Mouse (Mus musculus): ENCODE measurements around the gene Tmed9. TPM values are rescaled to one million over a fixed set of nuclear protein-coding genes. Genes with fewer than 3 reads are reported as not detected.

Tmed9 gene
- 191 TPM for polyA plus RNA-seq (2012; fragmentation: generic; extraction: Trizol)
- long read RNA-seq, experiment 1, transcript Tmed9-201 (5 exons, 1,420 nt), result major isoform, 63 of 76 reads
- long read RNA-seq, experiment 1, partial matches to known transcripts, result 12 of 76 reads
- long read RNA-seq, experiment 1, other reads (novel, unspliced or antisense), result 1 of 76 reads
- long read RNA-seq, experiment 2, transcript Tmed9-201 (5 exons, 1,420 nt), result major isoform, 167 of 171 reads
- long read RNA-seq, experiment 2, partial matches to known transcripts, result 1 of 171 reads
- long read RNA-seq, experiment 2, other reads (novel, unspliced or antisense), result 3 of 171 reads

- Histone ChIP-seq H3K27me3 (ENCODE audit: control insufficient read depth, insufficient read depth, insufficient read length) (no peaks in the 10 kb centered on the region), H3K4me3 (ENCODE audit: insufficient read depth, poor library complexity, severe bottlenecking) (no peak within 1 kb of the TSS), H3K79me2 (ENCODE audit: control insufficient read depth, insufficient read depth) (peaks cover 38% of the 10 kb centered on the region), H3ac (ENCODE audit: control insufficient read depth, insufficient read length, low read depth) (no peak within 1 kb of the TSS), H3K79me3 (ENCODE audit: low read depth) (peaks cover 22% of the 10 kb centered on the region), H3K36me3 (ENCODE audit: control insufficient read depth, insufficient read depth) (peaks cover 1% of the 10 kb centered on the region)
- TF ChIP-seq USF1 (IDR thresholded peaks at IDR 0.05; ENCODE audit: low read depth) (no peak), FOSL1 (IDR thresholded peaks at IDR 0.05; ENCODE audit: insufficient read depth, low read length, poor library complexity, severe bottlenecking) (no peak), MYOD1 (IDR thresholded peaks at IDR 0.05; ENCODE audit: control insufficient read depth, insufficient read length, low read depth) (no peak), MYOG (IDR thresholded peaks at IDR 0.05; ENCODE audit: control insufficient read depth, extremely low read depth, insufficient read length) (no peak), MAX (IDR thresholded peaks at IDR 0.05) (no peak), CTCF (IDR thresholded peaks at IDR 0.05; ENCODE audit: control insufficient read depth, insufficient read depth, insufficient read length) (no peak), CEBPB (IDR thresholded peaks at IDR 0.05; ENCODE audit: low read depth) (no peak)
Observed at GRCm38 (mm10) chr13:55573432-55573831, at the start of gene Tmed9. TSS of gene Tmed9 (plus strand) at chr13:55573732.

- no peaks in the 10 kb centered on the region for H3K27me3 ChIP-seq (ENCODE audit: control insufficient read depth, insufficient read depth, insufficient read length)
- no peak for TF ChIP-seq CTCF (IDR thresholded peaks at IDR 0.05; ENCODE audit: control insufficient read depth, insufficient read depth, insufficient read length)
- no peak for TF ChIP-seq CEBPB (IDR thresholded peaks at IDR 0.05; ENCODE audit: low read depth)
- TF ChIP-seq MYOD1 (IDR thresholded peaks at IDR 0.05; ENCODE audit: control insufficient read depth, insufficient read length, low read depth), result no peak
- TF ChIP-seq MAX (IDR thresholded peaks at IDR 0.05), result no peak
- TF ChIP-seq FOSL1 (IDR thresholded peaks at IDR 0.05; ENCODE audit: insufficient read depth, low read length, poor library complexity, severe bottlenecking), result no peak
- no peak for TF ChIP-seq MYOG (IDR thresholded peaks at IDR 0.05; ENCODE audit: control insufficient read depth, extremely low read depth, insufficient read length)
- no peak for TF ChIP-seq USF1 (IDR thresholded peaks at IDR 0.05; ENCODE audit: low read depth)
- H3K36me3 ChIP-seq (ENCODE audit: control insufficient read depth, insufficient read depth), result no peaks in the 10 kb centered on the region
- no peaks in the 10 kb centered on the region for H3K79me3 ChIP-seq (ENCODE audit: low read depth)
- no peak overlapping the region for H3K4me3 ChIP-seq (ENCODE audit: insufficient read depth, poor library complexity, severe bottlenecking)
- H3K79me2 ChIP-seq (ENCODE audit: control insufficient read depth, insufficient read depth), result no peaks in the 10 kb centered on the region
- no peak overlapping the region for H3ac ChIP-seq (ENCODE audit: control insufficient read depth, insufficient read length, low read depth)
Observed at GRCm38 (mm10) chr13:55523951-55524600, 49.5 kb upstream of the Tmed9 start.

GRCm38 (mm10) chr13:55525733-55526553 lies 47.6 kb upstream of the Tmed9 start:
- no peaks in the 10 kb centered on the region for H3K79me3 ChIP-seq (ENCODE audit: low read depth)

GRCm38 (mm10) chr13:55527212-55527611 lies 46.3 kb upstream of the Tmed9 start:
- TF ChIP-seq MYOD1 (IDR thresholded peaks at IDR 0.05; ENCODE audit: control insufficient read depth, insufficient read length, low read depth) (no peak), CTCF (IDR thresholded peaks at IDR 0.05; ENCODE audit: control insufficient read depth, insufficient read depth, insufficient read length) (no peak), USF1 (IDR thresholded peaks at IDR 0.05; ENCODE audit: low read depth) (no peak), CEBPB (IDR thresholded peaks at IDR 0.05; ENCODE audit: low read depth) (no peak), MYOG (IDR thresholded peaks at IDR 0.05; ENCODE audit: control insufficient read depth, extremely low read depth, insufficient read length) (no peak), MAX (IDR thresholded peaks at IDR 0.05) (no peak), FOSL1 (IDR thresholded peaks at IDR 0.05; ENCODE audit: insufficient read depth, low read length, poor library complexity, severe bottlenecking) (no peak)
- Histone ChIP-seq H3K79me2 (ENCODE audit: control insufficient read depth, insufficient read depth) (no peaks in the 10 kb centered on the region), H3K79me3 (ENCODE audit: low read depth) (no peaks in the 10 kb centered on the region), H3ac (ENCODE audit: control insufficient read depth, insufficient read length, low read depth) (no peak overlapping the region), H3K36me3 (ENCODE audit: control insufficient read depth, insufficient read depth) (peaks cover 28% of the 10 kb centered on the region), H3K27me3 (ENCODE audit: control insufficient read depth, insufficient read depth, insufficient read length) (no peaks in the 10 kb centered on the region), H3K4me3 (ENCODE audit: insufficient read depth, poor library complexity, severe bottlenecking) (no peak overlapping the region)

More at GRCm38 (mm10) chr13:55525733-55526553, 47.6 kb upstream of the Tmed9 start:
- TF ChIP-seq FOSL1 (IDR thresholded peaks at IDR 0.05; ENCODE audit: insufficient read depth, low read length, poor library complexity, severe bottlenecking) (no peak), MYOG (IDR thresholded peaks at IDR 0.05; ENCODE audit: control insufficient read depth, extremely low read depth, insufficient read length) (no peak), USF1 (IDR thresholded peaks at IDR 0.05; ENCODE audit: low read depth) (no peak), MAX (IDR thresholded peaks at IDR 0.05) (no peak), MYOD1 (IDR thresholded peaks at IDR 0.05; ENCODE audit: control insufficient read depth, insufficient read length, low read depth) (no peak), CTCF (IDR thresholded peaks at IDR 0.05; ENCODE audit: control insufficient read depth, insufficient read depth, insufficient read length) (no peak), CEBPB (IDR thresholded peaks at IDR 0.05; ENCODE audit: low read depth) (no peak)
- Histone ChIP-seq H3K27me3 (ENCODE audit: control insufficient read depth, insufficient read depth, insufficient read length) (no peaks in the 10 kb centered on the region), H3K36me3 (ENCODE audit: control insufficient read depth, insufficient read depth) (peaks cover 15% of the 10 kb centered on the region), H3K4me3 (ENCODE audit: insufficient read depth, poor library complexity, severe bottlenecking) (no peak overlapping the region), H3K79me2 (ENCODE audit: control insufficient read depth, insufficient read depth) (no peaks in the 10 kb centered on the region), H3ac (ENCODE audit: control insufficient read depth, insufficient read length, low read depth) (no peak overlapping the region)
